Mouse (Mus musculus) cortical plate, adult 2 months (tissue): Measurements from ENCODE around the gene Dlx4. TPM values are rescaled to one million over a fixed set of nuclear protein-coding genes. Genes with fewer than 3 reads are reported as not detected.

Experiments
- H3K27ac ChIP-seq: fragments of 200-500 bp; 2 replicates; pipeline ENCODE4 v1.5.1; 2012; ENCODE audit warnings: low read length, control low read depth, inconsistent platforms; ENCODE audit not compliant: insufficient read depth
- H3K4me1 ChIP-seq: fragments of 200-500 bp; 2 replicates; pipeline ENCODE4 v1.6.1; 2011; ENCODE audit warnings: low read length; ENCODE audit not compliant: control insufficient read depth, insufficient read depth
- H3K4me3 ChIP-seq: fragments of 200-500 bp; 2 replicates; pipeline ENCODE4 v1.5.1; 2011; ENCODE audit warnings: mild to moderate bottlenecking, low read length, control low read depth; ENCODE audit not compliant: insufficient read depth
- CTCF ChIP-seq: fragments of 200-500 bp; IDR thresholded peaks from 2 replicates; pipeline ENCODE4 v1.5.1; 2011; ENCODE audit warnings: mild to moderate bottlenecking, control low read depth, low read length; ENCODE audit not compliant: insufficient read depth; ENCODE audit errors: extremely low read depth
- POLR2A ChIP-seq: fragments of 200-500 bp; IDR thresholded peaks from 2 replicates; pipeline ENCODE4 v1.6.1; 2011; ENCODE audit warnings: mild to moderate bottlenecking, low read length, control low read depth; ENCODE audit not compliant: insufficient read depth; ENCODE audit errors: extremely low read depth
- polyA plus RNA-seq: library from polyadenylated mRNA; depleted of rRNA; stranded (reverse); fragments of >200 nt; gene quantifications from 2 replicates; pipeline ENCODE4 v1.2.3, GENCODE M21; 2012

Dlx4 gene
- polyA plus RNA-seq, 1 experiment: 0.29 TPM

DNA sequence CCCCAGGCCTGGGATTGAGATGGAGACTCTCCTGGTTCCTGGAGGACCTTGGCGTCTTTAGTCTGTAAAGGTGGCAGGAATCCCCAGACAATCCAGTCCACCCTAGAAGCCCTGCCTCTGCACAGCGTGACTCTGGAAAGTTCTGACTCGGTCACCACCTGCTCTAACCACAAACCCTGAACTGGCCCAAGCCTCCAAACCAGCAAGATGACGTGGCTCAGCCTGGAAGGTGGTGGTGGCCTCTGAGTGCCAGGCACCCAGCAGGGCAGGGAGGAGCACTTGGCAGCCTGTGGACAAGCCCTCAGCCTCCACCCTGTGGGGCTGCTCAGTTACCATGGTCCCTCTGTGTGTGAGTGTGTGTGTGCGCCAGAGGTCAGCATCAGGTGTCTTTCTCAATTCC lies 11.8 kb upstream of the Dlx4 start:
- Histone ChIP-seq H3K27ac (no peak overlapping the region), H3K4me1 (no peaks in the 10 kb centered on the region), H3K4me3 (no peak overlapping the region)
- TF ChIP-seq CTCF (no peak), POLR2A (no peak)

DNA sequence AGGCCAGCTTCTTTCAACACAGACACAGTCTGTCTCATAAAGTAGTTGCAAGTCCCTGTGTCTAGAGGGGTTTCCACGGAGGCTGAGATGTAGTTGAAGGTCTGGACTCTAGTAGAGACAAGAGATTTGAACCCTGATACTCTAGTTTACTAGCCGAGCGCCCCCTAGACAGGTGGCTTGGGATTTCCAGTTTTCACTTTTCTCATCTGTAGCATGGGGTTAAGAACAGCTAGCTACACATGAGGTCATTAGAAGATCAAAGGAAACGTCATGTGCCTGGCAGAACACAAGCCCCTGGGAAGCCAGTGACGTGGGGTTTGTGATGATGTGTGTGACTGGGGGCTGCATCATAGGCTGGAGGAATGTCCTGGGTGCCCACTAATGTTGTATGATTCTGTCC lies 11.3 kb upstream of the Dlx4 start:
- H3K27ac ChIP-seq: no peak overlapping the region
- H3K4me3 ChIP-seq: no peak overlapping the region
- TF ChIP-seq CTCF (no peak), POLR2A (no peak)
- no peaks in the 10 kb centered on the region for H3K4me1 ChIP-seq

- Histone ChIP-seq H3K27ac (no peak overlapping the region), H3K4me3 (no peak overlapping the region), H3K4me1 (no peaks in the 10 kb centered on the region)
- no peak for TF ChIP-seq POLR2A
- no peak for TF ChIP-seq CTCF
Observed at GRCm38 (mm10) chr11:95155511-95155910, 9.4 kb upstream of the Dlx4 start.

DNA sequence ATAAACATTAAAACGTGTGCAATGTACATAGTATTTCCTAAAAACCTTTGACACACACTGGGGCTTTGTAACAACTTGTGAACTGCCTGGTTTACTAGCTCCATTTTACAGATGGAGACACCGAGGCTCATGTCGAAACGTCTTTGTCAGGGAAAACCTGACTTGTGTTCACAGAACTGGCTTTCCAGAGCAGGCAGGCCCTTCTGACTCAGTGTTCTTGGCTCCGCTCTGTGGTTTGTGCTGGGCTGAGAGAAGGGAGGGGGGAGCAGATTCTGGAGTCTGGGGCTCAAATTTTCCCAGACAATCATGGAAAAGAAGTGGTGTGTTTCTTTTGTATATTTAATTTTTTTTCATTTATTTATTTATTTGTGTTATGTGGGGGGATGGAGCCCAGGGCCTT lies 7.6 kb upstream of the Dlx4 start:
- TF ChIP-seq CTCF (no peak), POLR2A (no peak)
- no peak overlapping the region for H3K4me3 ChIP-seq
- no peak overlapping the region for H3K27ac ChIP-seq
- no peaks in the 10 kb centered on the region for H3K4me1 ChIP-seq

DNA sequence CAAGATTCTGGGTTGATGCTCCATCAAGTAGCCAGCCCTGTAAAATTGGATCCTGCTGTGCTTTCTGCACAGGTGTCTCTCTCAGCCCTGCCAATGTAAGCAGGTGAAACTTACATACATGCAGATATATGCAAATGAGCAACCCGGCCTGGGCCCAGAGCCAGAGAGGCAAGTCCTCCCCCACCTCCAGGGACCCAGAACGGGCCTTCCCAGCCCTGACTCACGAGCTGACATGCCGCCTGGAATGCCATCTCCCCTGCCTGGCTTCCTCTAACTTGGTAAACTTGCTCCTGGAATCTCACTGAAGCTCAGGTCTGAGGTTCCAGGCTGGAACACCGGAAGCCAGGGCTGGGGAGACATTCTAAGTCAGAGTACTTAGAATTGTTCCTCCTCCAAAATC lies 7.1 kb upstream of the Dlx4 start:
- Histone ChIP-seq H3K4me1 (no peaks in the 10 kb centered on the region), H3K27ac (no peak overlapping the region), H3K4me3 (no peak overlapping the region)
- TF ChIP-seq CTCF (no peak), POLR2A (no peak)

DNA sequence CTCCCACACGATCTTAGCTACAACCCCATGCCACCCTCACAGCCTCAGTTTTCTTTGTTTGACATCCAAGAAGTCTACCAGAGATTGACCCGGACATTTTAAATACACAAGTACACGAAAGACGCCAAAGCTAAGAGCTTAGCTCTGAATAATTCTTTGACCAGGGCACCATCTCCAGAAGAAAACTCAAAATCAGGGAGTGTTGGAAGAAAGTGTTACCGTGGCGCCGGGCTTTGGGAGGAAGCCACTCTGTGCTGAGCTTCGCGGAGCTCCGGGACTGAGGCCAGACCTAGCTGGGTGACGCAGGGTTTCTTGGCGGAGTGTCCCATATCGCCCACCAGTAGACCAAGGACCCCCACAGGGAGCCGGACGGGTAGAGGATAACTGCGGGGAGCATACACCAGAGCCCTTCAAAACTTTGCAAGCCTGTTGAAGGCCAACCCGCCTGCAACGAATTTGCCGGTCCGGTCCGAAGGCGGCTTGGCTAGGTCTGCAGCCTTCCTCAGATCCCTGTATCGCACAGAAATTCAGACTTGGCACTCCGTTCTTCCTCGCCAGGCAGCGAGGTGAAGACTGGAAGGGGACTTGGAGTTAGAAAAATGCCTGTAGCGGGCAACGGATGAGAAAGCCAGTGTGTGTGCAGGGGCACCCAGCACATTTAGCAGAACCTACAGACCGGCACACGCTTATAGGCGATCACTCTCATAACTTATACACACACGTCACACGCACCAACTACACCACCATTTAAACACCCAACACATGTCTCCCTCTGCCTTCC lies 4.4 kb upstream of the Dlx4 start:
- TF ChIP-seq POLR2A (no peak), CTCF (no peak)
- no peaks in the 10 kb centered on the region for H3K4me1 ChIP-seq
- H3K4me3 ChIP-seq: no peak overlapping the region
- no peak overlapping the region for H3K27ac ChIP-seq

DNA sequence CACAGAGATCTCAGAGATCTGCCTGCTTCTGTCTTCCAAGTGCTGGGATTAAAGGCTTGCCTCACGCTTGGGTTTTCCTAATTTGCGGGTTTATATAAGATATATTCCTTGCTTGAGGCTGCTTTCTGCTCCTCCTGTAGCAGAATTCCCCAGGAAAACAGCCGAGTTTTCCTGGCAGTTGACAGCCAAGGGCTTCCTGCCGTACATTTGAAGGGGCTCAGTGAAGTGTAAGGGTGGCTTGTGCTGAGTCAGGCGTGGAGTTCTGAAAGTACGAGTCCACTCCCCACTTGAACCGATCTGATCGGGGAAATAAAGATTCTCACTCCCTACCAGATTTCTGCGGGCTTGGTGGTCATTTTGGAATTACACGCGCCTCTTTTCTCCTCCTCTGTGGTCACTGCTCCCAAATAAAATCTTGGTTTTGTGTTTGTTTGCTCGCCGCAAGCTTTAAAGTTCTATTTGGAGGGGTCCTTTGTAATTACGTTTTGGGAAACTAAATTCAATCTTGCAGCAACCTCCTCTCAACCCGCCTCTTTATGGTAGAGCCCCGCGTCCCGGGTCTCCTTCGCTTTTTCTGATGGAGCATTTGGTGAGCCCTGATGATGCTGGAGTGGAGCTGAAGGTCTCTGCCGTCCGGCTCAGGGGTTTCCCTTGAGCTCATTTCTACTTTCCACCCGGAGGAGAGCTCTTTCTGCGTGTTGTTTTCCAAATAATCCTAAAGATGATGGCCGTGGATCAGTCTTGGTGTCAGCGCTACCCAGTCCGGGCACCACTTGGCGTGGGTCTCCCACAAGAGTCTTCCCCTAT lies 3.6 kb upstream of the Dlx4 start:
- Histone ChIP-seq H3K4me3 (no peak overlapping the region), H3K27ac (no peak overlapping the region), H3K4me1 (no peaks in the 10 kb centered on the region)
- TF ChIP-seq POLR2A (no peak), CTCF (no peak)

DNA sequence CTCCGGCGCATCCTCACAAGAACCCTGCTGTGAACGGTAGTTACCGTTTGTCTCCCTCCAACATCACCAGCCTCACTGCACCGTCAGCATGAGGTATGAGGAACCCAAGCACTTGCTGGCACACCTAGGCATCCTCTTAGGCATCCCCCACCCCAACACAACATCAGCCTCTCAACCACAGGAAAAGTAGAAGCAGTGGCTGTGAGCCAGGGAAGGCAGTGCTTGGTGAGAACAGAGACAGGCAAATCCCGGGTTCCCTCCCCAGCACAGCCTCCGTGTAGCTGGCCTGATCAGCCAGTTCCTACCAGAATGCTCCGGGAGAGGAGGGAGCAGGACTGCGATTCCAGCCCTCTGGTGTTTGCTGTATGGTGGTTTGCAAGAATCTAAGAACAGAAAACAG lies 2.7 kb upstream of the Dlx4 start:
- no peaks in the 10 kb centered on the region for H3K4me1 ChIP-seq
- TF ChIP-seq POLR2A: no peak
- no peak for TF ChIP-seq CTCF
- H3K4me3 ChIP-seq: no peak overlapping the region
- no peak overlapping the region for H3K27ac ChIP-seq

- H3K4me1 ChIP-seq: no peaks in the 10 kb centered on the region
- no peak overlapping the region for H3K27ac ChIP-seq
- no peak overlapping the region for H3K4me3 ChIP-seq
- TF ChIP-seq CTCF: no peak
- TF ChIP-seq POLR2A: no peak
Observed at GRCm38 (mm10) chr11:95144946-95145483, 1.0 kb downstream of the Dlx4 start.

GRCm38 (mm10) chr11:95144091-95144945 lies 1.7 kb downstream of the Dlx4 start:
- H3K4me1 ChIP-seq: no peaks in the 10 kb centered on the region
- H3K4me3 ChIP-seq: no peak overlapping the region
- TF ChIP-seq CTCF (no peak), POLR2A (no peak)
- H3K27ac ChIP-seq: no peak overlapping the region
